Mouse (Mus musculus) bone marrow, adult 2 months (tissue): ENCODE measurements around the gene Lsp1. TPM values are rescaled to one million over a fixed set of nuclear protein-coding genes. Genes with fewer than 3 reads are reported as not detected.

Source experiments
- H3K27ac ChIP-seq: fragments of 200-500 bp; 2 replicates; pipeline ENCODE4 v1.5.1; 2012; ENCODE audit warnings: low read depth, mild to moderate bottlenecking, control low read depth, inconsistent platforms, low read length; ENCODE audit not compliant: control insufficient read depth, poor library complexity, insufficient read depth
- H3K4me1 ChIP-seq: fragments of 200-500 bp; 2 replicates; pipeline ENCODE4 v1.6.1; 2011; ENCODE audit warnings: low read length; ENCODE audit not compliant: control insufficient read depth, insufficient read depth
- H3K4me3 ChIP-seq: fragments of 200-500 bp; replicated peaks from 2 replicates; pipeline ENCODE3; 2011; ENCODE audit warnings: mild to moderate bottlenecking, low read depth, low read length, control low read depth; ENCODE audit not compliant: control insufficient read depth
- CTCF ChIP-seq: fragments of 200-500 bp; IDR thresholded peaks from 2 replicates; pipeline ENCODE4 v1.5.1; 2011; ENCODE audit warnings: low read length, control low read depth; ENCODE audit not compliant: control insufficient read depth, insufficient read depth
- POLR2A ChIP-seq: fragments of 200-500 bp; IDR thresholded peaks from 2 replicates; pipeline ENCODE4 v1.6.1; 2011; ENCODE audit warnings: low read depth, mild to moderate bottlenecking, control low read depth, low read length, borderline replicate concordance; ENCODE audit not compliant: control insufficient read depth
- WGBS: fragments of 180-500 bp; shearing (Covaris S2); methylation state at CpG from one replicate; pipeline ENCODE4 v1.1.7; 2018; 5-methylcytosine and 5-hydroxymethylcytosine counted together
- polyA plus RNA-seq: library from polyadenylated mRNA; stranded (reverse); fragments of >200 nt; gene quantifications from 2 replicates; pipeline ENCODE4 v1.2.4, GENCODE M21; 2011; ENCODE audit warnings: low replicate concordance; ENCODE audit not compliant: missing spikeins, insufficient read depth, insufficient read length

Lsp1 gene
- 135 and 280 TPM in 2 replicates for polyA plus RNA-seq

DNA sequence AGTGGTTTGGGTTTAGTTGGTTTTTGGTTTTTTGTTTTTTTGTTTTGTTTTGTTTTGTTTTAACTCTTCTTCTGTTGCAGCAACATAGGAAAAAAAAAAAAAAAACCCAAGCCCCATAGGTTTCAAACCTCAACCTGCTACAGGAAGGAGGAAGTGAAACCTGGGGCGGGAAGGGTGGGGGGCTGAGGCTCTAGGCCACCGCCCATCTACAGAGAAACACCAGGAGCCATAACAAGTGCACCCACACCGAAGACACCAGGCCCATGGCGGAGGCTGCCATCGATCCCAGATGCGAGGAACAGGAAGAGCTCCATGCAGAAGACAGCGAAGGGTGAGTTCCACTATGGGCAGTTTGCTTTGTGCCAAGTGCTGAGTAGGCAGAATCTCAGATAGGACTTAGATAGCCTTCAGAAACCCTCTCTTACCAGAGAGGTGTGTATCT, at the start of gene Lsp1:
Lsp1 (plus strand) TSS at position 174 of the 442 bp plus-strand sequence.
- Histone ChIP-seq H3K4me1 (peaks cover 17% of the 10 kb centered on the region), H3K4me3 (peak within 1 kb of the TSS; percentile 90), H3K27ac (peak within 1 kb of the TSS; percentile 89)
- WGBS: 6% methylated on average over 7 of the region's 7 CpGs
- TF ChIP-seq CTCF: no peak
- TF ChIP-seq POLR2A: peak; percentile 73

DNA sequence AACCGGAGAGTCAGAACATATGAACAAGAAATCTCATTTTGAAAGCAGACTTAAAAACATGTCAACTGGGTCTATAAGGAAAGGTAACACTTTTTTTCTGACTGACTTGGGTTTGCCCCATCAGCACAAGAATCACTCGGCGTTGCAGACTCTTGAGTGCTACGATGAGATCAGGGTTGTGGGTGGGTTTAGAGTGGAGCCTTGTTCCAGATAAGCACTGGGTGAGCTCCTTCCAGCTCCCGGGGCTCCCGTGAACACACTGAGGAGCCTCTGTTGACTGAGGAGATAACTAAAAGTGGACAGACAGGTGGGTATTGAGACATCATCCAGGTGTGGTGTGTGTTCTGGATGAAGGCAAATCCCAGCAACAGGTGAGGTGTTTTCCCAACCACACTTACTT, 47.3 kb upstream of the Lsp1 start:
- no peak overlapping the region for H3K27ac ChIP-seq
- H3K4me3 ChIP-seq: no peak overlapping the region

DNA sequence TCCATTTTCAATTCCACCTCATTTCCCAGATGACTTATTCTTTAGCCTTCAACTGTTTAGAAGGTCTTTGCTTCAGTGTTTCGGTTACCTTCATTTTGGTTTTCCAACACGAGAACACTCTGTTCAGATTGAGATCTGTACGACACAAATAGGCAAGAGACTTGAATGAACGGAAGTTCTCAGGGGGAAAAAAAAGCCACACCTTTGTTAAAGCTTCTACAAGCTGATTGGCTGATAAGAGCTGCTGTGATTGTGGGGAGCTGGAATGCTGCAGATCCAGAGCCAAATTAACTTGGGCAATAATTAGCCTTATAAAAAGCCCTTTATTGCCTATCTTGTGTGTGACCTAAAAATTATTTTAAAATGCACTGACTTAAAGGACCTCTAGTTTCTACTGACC, 45.3 kb upstream of the Lsp1 start:
- no peak overlapping the region for H3K4me3 ChIP-seq
- WGBS: 68% methylated on average over 4 of the region's 4 CpGs
- TF ChIP-seq CTCF (no peak), POLR2A (no peak)
- H3K4me1 ChIP-seq: peaks cover 1% of the 10 kb centered on the region
- no peak overlapping the region for H3K27ac ChIP-seq

More for the DNA sequence above, 47.3 kb upstream of the Lsp1 start:
- TF ChIP-seq CTCF (no peak), POLR2A (no peak)
- H3K4me1 ChIP-seq: no peaks in the 10 kb centered on the region; the same call in none of the 2 replicates
- WGBS: 60% methylated on average over 6 of the region's 6 CpGs

DNA sequence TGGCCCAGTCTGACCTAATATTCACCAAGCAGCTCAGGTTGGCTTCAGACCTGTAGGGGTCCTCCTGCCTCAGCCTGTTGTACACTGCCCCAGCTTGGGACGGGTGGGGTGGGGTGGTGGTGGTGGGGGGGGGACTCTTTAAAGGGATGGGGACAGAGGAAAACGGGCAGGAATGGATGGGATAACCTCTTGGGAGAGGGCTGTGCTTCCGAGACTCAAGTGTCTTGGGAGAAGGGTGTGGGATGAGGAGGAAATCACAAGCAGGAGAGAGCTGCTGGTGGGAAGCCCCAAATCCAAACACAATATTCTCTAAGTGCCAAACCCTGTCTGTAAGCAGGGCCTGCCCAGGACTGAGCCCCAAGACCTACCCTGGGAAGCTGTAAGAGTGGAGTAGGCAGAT, 44.4 kb upstream of the Lsp1 start:
- no peak overlapping the region for H3K4me3 ChIP-seq
- peaks cover 3% of the 10 kb centered on the region; the same call in 1 of the 2 replicates for H3K4me1 ChIP-seq
- 86% methylated on average over 3 of the region's 3 CpGs for WGBS
- H3K27ac ChIP-seq: no peak overlapping the region
- TF ChIP-seq CTCF (no peak), POLR2A (no peak)

GRCm38 (mm10) chr7:142418027-142418426, 42.6 kb upstream of the Lsp1 start:
- Histone ChIP-seq H3K4me3 (no peak overlapping the region), H3K27ac (no peak overlapping the region), H3K4me1 (peaks cover 5% of the 10 kb centered on the region; the same call in 1 of the 2 replicates)
- WGBS: 90% methylated on average over 2 of the region's 2 CpGs
- TF ChIP-seq POLR2A (no peak), CTCF (no peak)

- 74% methylated on average over 8 of the region's 8 CpGs for WGBS
- no peak overlapping the region for H3K27ac ChIP-seq
- no peak overlapping the region for H3K4me3 ChIP-seq
- TF ChIP-seq CTCF: peak; percentile 34; the same call in 1 of the 2 replicates
- no peak for TF ChIP-seq POLR2A
- peaks cover 5% of the 10 kb centered on the region; the same call in 1 of the 2 replicates for H3K4me1 ChIP-seq
These were observed 41.9 kb upstream of the Lsp1 start for GRCm38 (mm10) chr7:142418679-142419078.

DNA sequence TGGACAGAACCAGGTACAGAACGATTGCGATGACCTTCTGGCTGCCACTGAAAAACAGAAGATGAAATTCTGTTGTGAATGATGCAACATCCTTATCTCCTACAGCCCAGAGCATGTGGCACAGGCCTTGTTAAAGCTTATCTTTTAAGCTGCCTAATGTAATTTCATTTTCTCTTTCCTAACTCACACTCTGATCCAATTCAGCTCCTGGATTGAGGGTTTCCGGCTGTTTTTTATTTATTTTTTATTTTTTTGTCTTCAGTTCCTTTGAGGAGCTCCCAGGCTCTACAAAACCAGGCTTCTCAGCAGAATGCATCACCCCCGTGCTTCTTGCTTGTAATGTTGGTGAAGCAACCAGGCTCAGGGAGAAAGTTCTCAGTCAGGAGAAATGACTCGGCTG, 40.7 kb upstream of the Lsp1 start:
- Histone ChIP-seq H3K4me3 (peak overlapping the region; percentile 17), H3K4me1 (peaks cover 5% of the 10 kb centered on the region; the same call in 1 of the 2 replicates), H3K27ac (peak overlapping the region; percentile 56; the same call in 1 of the 2 replicates)
- WGBS: 22% methylated on average over 5 of the region's 5 CpGs
- TF ChIP-seq CTCF: no peak
- TF ChIP-seq POLR2A: no peak

GRCm38 (mm10) chr7:142421826-142422225, 38.8 kb upstream of the Lsp1 start:
- 52% methylated on average over 2 of the region's 2 CpGs for WGBS
- Histone ChIP-seq H3K27ac (peak overlapping the region; percentile 46; the same call in 1 of the 2 replicates), H3K4me1 (peaks cover 5% of the 10 kb centered on the region; the same call in 1 of the 2 replicates), H3K4me3 (no peak overlapping the region)
- TF ChIP-seq POLR2A (no peak), CTCF (no peak)

DNA sequence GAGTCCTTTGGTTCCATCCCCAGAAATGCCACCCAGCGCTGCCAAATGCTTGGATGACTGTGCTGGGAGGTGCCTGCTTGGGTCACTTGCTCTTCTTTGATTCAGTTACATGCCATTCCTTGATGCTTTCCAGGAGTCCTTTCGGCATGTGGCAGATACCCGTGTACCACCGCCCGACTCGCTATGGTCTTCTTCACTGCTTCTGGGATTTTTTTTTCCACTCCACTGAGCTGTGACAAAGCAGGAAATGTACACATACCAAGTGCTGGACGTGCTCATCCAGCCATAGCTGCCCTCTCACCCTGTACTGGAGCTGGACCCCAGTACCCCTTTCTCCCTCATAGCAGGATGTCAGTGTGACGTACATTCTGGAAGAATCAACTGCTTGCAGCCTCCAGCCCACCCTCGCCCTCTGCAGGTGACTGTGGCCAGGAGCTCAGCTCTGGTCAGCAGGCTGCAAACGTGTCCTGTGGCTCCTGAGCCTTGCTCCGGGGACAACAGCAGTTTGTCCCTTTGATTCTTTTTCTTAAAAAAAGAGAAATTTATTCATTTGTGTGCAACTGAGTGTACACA, 34.9 kb upstream of the Lsp1 start:
- 71% methylated on average over 11 of the region's 11 CpGs for WGBS
- Histone ChIP-seq H3K27ac (no peak overlapping the region), H3K4me3 (no peak overlapping the region), H3K4me1 (peaks cover 3% of the 10 kb centered on the region; the same call in 1 of the 2 replicates)
- TF ChIP-seq CTCF (peak; percentile 58), POLR2A (no peak)
